Mouse (Mus musculus) cerebellum, postnatal 4 days (tissue): ENCODE data around the gene Abhd12.

ENCODE experiments used
- DNase-seq, 2 experiments: peaks; one replicate each; pipeline ENCODE4 v3.0.0; 2022; ENCODE audit warnings: low spot score in 2 of 2, mixed read lengths in 1 of 2

The Abhd12 gene

DNA sequence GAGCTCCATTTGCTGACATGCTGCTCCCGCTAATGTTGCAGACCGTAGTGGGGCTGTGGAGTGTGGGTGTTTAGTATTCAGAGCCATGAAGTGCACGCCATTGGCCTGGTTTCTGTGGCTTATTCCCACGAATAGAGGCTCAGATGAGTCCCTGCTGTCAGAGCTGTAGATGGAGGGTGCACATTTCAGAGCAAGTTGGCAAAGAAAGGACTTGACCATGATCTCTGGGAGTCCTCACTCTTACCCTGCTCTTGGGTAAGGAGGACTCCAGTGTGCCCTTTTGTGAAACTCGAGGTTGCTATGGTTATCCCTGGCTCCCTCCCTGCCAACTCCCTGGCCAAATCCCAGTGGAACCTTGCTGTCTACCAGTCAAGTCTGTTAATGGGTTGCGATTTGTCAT, 96.2 kb downstream of the Abhd12 start:
- DNase-seq, result no peak

DNA sequence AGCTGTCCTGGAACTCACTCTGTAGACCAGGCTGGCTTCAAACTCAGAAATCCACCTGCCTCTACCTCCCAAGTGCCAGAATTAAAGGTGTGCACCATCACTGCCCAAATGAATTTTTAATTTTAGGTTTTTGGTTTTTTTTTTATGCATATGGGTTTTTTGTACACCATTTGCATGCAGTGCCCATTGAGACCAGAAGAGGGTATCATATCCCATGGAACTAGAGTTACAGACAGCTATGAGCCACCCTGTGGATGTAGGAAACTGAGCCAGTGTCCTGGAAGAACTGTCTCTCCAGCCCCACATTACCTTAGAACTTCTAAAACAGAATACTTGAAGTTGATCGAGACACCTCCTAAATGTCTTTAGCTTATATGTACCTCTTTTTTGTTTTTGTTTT, 101.5 kb downstream of the Abhd12 start:
- no peak for DNase-seq

DNA sequence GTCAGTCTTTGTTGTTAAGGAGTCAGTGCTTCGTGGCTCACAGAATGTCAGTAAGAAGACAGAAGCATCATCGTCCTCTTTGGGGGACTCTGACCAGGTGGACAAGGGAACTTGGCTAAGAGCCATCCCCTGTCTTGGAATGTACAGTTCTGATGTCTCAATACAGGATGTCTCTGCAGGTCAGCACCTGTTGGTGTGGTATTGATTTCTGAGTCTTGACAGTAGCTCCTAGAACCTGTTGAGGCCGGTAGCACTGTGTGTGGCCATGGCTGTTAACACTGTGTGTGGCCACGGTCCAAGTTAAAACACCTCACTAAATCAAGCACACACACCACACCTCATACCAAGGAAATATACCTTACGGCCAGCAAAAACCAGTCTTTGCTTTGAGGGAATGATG, 103.9 kb downstream of the Abhd12 start:
- no peak for DNase-seq

- no peak for DNase-seq
These were observed 106.5 kb downstream of the Abhd12 start for GRCm38 (mm10) chr2:150798084-150798483.

DNA sequence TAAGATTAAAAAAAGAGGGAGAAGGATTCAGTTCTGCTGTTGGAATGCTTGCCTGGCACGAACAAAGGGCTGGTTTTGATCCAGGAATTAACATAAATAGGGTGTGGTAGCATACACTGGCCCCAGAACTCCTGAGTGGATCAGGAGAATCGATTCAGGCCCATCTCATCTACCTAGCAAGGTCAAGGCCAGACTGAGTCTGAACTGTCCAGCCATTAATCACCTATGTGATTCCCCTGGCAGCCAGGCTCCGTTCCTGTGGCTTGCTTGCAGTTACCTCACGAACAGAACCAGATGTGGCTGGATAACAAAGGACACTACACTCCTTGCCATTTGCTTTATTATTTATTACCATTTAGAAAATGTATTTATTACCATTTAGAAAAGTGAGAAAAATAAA, 111.2 kb downstream of the Abhd12 start:
- DNase-seq, result no peak

GRCm38 (mm10) chr2:150788768-150789550, 115.6 kb downstream of the Abhd12 start:
- DNase-seq, result peak; percentile 58 to 76

DNA sequence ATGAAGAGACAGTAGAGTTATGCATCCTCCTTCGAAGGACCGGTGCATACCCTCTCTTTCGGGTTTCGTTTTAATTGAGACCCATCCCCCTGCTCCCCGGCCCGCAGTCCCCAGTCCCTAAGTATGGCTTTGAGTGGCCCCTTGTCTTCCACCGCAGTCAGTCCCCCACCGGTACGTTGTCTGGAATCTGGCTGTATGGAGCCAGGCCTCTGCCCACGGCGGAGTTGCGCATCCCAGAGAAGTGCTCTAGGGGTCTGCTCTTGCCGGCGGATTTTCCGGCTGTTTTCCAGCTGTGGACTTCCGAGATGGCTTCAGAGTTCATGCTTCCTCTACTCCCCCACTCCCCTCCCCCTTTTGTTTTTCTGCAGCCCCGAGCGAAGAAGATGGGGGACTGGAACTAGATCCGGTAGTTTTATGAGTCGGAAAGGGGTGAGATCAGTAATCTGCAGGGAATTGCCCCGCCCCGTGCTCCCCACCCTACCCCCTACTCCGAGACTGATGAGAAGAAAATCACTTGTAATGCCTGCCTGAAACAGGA, 117.2 kb downstream of the Abhd12 start:
- no peak for DNase-seq

- peak; percentile 60 to 76 for DNase-seq
These were observed 118.0 kb downstream of the Abhd12 start, which contains the start of gene Pygb for GRCm38 (mm10) chr2:150786251-150787180. Pygb (plus strand) TSS chr2:150786735.

GRCm38 (mm10) chr2:150782801-150783200, 121.7 kb downstream of the Abhd12 start:
- DNase-seq, result no peak
